Mouse (Mus musculus): ENCODE data around the gene Flt1.

Gene Flt1

GRCm38 (mm10) chr5:147668637-147669344 lies 57.0 kb downstream of the Flt1 start:
- no peak for DNase-seq (ENCODE audit: low read depth, low spot score)

DNA sequence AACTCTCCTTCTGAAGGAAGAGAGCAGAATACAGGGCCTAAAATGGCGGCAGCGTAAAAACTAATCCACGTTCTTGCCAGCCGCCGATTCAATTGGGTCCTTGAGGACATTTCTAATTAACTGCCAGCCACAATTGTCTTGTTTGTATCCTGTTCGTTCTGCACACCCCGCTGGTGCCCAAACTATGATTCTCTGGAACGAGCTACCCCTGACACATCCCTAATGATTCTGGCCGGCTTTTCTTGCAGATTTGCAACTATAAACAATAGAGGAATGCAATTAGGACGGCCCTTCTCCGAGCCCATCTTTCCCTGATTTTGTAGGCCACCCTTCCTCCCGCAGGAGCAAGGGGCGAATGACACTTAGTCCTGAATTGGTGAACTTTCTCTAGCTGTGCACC lies 59.9 kb downstream of the Flt1 start:
- DNase-seq (ENCODE audit: low read depth, low spot score) = no peak

- no peak for DNase-seq (ENCODE audit: low read depth, low spot score)
Observed at GRCm38 (mm10) chr5:147665381-147665780, 60.4 kb downstream of the Flt1 start.

- no peak for DNase-seq (ENCODE audit: low read depth, low spot score)
Observed at GRCm38 (mm10) chr5:147659909-147660308, 65.9 kb downstream of the Flt1 start.

- no peak for DNase-seq (ENCODE audit: low read depth, low spot score)
Observed at GRCm38 (mm10) chr5:147657882-147658855, 67.6 kb downstream of the Flt1 start.

GRCm38 (mm10) chr5:147655761-147656160 lies 70.0 kb downstream of the Flt1 start:
- DNase-seq (ENCODE audit: low read depth, low spot score) = no peak

- DNase-seq (ENCODE audit: low read depth, low spot score) = no peak
Observed at GRCm38 (mm10) chr5:147651233-147651632, 74.6 kb downstream of the Flt1 start.

DNA sequence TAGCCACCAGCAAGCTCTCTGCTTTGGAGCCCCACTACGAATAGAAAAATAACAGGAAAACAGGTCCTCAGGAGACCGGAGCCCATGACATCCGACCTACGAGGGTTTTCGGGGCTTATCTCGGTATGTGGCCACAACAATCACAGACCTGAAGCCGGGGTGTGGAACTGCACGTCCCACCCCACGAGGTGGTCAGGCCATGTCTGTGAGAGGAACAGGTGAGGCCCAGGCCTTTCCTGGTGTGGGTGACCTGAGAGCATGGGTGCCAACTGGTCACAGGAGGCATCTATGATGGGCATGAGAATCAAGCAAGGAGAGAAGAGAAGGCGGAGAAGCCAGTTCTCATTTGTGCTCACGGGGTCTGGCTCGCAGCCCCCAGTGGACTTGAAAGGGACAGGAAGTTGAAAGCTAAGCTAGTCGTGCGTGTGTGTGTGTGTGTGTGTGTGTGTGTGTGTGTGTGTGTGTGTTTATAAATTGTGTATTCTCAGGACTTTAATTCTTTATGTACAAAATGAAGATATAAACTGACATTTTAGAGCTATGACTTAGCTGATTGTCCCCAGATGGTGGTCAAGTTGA lies 79.4 kb downstream of the Flt1 start:
- DNase-seq (ENCODE audit: low read depth, low spot score) = no peak

DNA sequence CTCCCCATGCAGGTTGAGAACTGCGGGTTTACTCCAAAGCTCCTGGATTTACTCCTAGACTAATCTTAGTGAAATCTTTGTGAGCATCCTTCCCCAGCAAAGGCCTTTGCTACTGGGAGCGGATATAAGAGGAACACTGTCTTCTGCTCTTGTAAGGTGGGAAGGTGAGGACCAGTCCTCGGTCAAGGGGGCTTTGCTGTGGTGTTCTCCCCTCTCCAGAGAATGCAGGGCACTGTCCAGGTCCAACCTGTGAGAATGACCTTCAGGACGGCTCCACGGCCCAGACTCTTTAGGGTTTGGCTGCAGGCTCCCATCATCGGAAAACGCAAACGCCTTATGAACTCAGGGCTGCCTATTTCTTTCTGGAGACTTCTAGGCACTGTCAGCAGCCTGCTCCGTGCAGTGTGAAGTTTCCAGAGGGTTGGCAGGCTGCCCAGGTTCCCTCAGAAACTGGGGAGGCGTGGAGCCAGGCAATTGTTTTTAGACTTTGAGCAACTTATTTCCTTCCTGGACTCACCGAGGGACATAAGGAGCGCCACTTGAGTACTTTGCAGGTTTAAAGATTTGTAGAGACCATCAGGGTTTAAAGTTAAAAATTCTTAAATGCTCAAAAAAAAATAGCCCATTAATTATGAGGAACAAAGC lies 80.7 kb downstream of the Flt1 start:
- DNase-seq (ENCODE audit: low read depth, low spot score) = no peak

- DNase-seq (ENCODE audit: low read depth, low spot score) = no peak
Observed at GRCm38 (mm10) chr5:147641452-147641851, 84.4 kb downstream of the Flt1 start.

- no peak for DNase-seq (ENCODE audit: low read depth, low spot score)
Observed at GRCm38 (mm10) chr5:147639940-147640339, 85.9 kb downstream of the Flt1 start.

DNA sequence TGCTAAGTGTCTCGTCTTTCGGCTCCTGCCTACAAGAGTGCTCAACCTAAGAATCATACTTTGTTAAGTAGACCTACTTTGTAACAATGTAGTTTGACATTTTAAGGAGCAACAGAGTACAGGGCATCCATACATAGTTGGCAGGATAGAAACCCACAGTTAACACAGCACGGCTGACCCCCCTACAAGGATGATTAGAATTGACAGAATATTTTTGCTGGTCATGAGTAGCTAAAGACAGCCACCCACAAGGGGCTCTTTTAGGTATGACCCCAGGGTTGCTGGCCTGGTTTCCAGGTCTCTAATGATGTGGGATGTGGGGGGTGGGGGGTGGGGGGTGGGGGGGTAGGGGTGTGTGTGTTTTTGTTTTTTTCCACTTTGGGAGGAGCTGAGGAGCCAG lies 89.1 kb downstream of the Flt1 start:
- no peak for DNase-seq (ENCODE audit: low read depth, low spot score)

GRCm38 (mm10) chr5:147635883-147636282 lies 89.9 kb downstream of the Flt1 start:
- DNase-seq (ENCODE audit: low read depth, low spot score) = no peak

- no peak for DNase-seq (ENCODE audit: low read depth, low spot score)
Observed at GRCm38 (mm10) chr5:147634016-147634415, 91.8 kb downstream of the Flt1 start.

DNA sequence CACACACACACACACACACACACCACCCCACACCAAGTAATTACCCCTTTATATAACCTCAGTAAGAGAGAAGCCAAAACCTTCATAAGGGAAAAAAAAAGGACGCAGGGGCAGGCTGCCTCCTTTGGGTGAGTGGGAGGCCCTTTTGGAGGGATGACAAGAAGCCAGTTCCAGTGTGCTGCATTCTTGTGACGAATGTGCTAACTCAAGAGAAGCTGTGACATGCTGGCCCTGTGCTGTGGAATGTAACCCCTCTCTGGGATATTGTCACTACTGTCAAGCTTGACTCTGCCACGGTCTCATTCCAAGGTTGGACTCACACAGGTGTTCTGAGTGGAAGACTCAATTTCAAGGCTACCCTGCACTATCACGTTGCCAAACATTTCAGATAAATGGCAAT lies 93.1 kb downstream of the Flt1 start:
- DNase-seq (ENCODE audit: low read depth, low spot score) = no peak

DNA sequence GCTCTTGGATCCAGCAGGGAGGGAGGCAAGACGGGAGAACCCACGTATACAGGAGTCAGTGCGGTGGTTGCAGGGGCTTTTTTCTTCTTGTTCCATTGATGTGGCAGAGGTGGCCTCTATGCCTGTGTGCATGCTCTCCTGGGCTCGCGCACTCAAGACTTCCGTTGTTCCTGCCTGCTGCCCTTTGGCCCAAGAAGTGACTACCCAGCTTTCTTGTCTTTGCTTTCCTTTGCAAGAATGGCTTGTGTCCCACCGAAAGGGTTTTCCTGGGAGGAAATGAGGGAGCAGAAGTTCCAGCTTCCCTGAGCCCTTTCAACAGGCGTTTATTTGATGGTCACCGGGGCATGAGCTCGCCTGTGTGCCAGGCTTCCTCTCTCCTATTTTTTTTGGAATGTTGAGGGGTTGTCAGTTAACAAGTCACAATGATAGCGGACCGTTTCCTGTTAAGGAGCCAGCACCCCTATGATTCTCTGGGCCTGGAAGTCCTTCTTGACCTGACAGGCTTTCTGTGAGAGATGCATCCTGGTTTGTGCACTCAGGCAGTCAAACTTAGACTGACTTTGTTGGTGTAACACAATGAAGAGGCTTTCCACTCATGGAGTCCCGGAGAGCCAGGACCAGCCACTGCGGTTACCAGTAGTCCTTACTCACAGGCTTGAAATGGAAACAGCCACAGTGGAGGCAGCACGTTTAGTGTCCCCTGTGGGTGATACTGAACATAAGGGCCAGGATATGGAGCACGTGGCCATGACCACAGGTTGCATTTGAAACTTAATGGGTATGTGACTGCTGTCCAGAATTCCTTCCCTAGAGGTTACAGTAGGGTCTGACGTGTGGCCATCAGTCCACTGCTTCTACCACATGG lies 95.2 kb downstream of the Flt1 start:
- DNase-seq (ENCODE audit: low read depth, low spot score) = no peak

GRCm38 (mm10) chr5:147626944-147627343 lies 98.9 kb downstream of the Flt1 start:
- DNase-seq (ENCODE audit: low read depth, low spot score) = no peak

DNA sequence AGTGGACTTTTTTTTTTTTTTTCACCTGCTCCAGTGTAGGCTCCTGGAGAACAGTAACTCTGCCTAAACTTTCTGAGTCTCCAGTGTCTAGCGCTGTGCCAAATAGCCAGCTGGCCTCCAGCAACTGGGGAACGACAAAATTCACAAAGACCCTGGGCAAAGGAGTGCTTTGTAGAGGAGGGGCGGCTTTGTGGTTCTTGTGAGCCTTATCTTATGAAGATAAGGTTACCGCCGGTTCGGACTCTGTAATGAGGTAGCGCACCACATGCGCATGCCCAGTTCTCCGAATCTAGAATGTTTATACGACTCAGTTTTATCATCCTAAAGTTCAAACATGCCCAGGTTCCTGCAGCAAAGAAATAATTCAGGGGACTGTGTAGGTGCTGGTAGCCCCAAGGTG lies 102.1 kb downstream of the Flt1 start:
- no peak for DNase-seq (ENCODE audit: low read depth, low spot score)

GRCm38 (mm10) chr5:147620178-147620577 lies 105.6 kb downstream of the Flt1 start:
- DNase-seq (ENCODE audit: low read depth, low spot score) = no peak

DNA sequence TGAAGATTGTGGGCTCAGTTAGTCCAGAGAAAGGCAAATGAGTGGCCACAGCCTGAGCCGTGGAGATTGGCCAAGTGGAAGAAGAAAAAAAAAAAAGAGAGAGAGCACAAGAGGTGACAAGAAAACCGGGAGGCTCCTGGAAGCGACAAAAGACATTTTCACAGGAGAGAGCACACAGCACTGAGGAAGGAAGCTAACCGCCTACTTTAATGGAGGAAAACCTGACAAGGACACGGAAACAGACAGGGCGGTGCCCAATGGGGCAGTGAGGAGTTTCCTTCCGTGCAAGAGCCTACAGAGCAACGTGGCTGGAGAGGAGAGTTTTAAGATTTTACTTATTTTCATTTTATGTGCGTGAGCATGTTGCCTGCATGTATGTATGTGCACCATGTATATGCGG lies 107.6 kb downstream of the Flt1 start:
- DNase-seq (ENCODE audit: low read depth, low spot score) = no peak

DNA sequence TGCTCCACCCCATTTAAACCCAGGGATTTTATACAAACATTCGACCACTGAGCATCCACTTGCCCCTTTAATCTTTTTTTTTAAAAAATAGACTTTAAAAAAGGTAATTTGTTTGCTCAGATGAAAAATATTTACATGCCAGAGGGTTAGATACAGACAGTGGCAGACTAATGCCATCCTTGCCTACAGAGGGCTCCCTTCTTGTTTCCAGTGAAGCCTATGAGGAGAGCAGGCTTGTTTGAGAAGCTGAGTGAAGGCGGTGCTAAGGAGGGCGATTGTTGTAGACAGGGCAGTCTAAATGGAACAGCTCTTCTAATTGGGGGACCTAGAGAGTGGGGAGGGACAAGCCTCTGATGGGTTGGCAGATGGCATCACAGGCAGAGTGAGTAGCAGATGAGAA lies 109.4 kb downstream of the Flt1 start:
- DNase-seq (ENCODE audit: low read depth, low spot score) = no peak
